Mouse (Mus musculus) kidney, postnatal 25 days (tissue): Measurements from ENCODE around the gene Brinp2.
A peak's percentile ranks its signal among the peaks of the same experiment; 100 is the strongest.

ENCODE experiments used
- DNase-seq, 2 experiments: peaks; one replicate each; pipeline ENCODE4 v3.0.0; 2021; ENCODE audit warnings: mixed read lengths in 2 of 2

Brinp2 gene

GRCm38 (mm10) chr1:158356051-158356461 is at the start of gene Brinp2:
Gene Brinp2 (minus strand): TSS chr1:158356326.
- peak; percentile 77 to 87 for DNase-seq

- no peak for DNase-seq
Observed at GRCm38 (mm10) chr1:158400898-158401297, 44.8 kb upstream of the Brinp2 start.

- DNase-seq: no peak
Observed at GRCm38 (mm10) chr1:158397058-158397457, 40.9 kb upstream of the Brinp2 start.

GRCm38 (mm10) chr1:158390693-158391092 is 34.6 kb upstream of the Brinp2 start:
- DNase-seq: no peak

- no peak for DNase-seq
Observed at GRCm38 (mm10) chr1:158388995-158389394, 32.9 kb upstream of the Brinp2 start.

GRCm38 (mm10) chr1:158386781-158387180 is 30.7 kb upstream of the Brinp2 start:
- no peak for DNase-seq

GRCm38 (mm10) chr1:158385311-158385710 is 29.2 kb upstream of the Brinp2 start:
- DNase-seq: no peak

- no peak for DNase-seq
Observed at GRCm38 (mm10) chr1:158383210-158383609, 27.1 kb upstream of the Brinp2 start.

- no peak for DNase-seq
Observed at GRCm38 (mm10) chr1:158382277-158382676, 26.2 kb upstream of the Brinp2 start.

- no peak for DNase-seq
Observed at GRCm38 (mm10) chr1:158364461-158364860, 8.3 kb upstream of the Brinp2 start.

GRCm38 (mm10) chr1:158362292-158363101 is 6.4 kb upstream of the Brinp2 start:
- no peak for DNase-seq

- DNase-seq: no peak
Observed at GRCm38 (mm10) chr1:158361964-158362291, 5.8 kb upstream of the Brinp2 start, which contains the start of gene Astn1. Gene Astn1 (plus strand): TSS chr1:158362273.

- no peak for DNase-seq
Observed at GRCm38 (mm10) chr1:158355177-158356050, 712 bp downstream of the Brinp2 start.

- DNase-seq: no peak
Observed at GRCm38 (mm10) chr1:158353656-158354371, 2.3 kb downstream of the Brinp2 start.

GRCm38 (mm10) chr1:158343243-158343714 is 12.8 kb downstream of the Brinp2 start:
- no peak for DNase-seq

GRCm38 (mm10) chr1:158328839-158329238 is 27.3 kb downstream of the Brinp2 start:
- DNase-seq: no peak

- no peak for DNase-seq
Observed at GRCm38 (mm10) chr1:158328126-158328525, 28.0 kb downstream of the Brinp2 start.

GRCm38 (mm10) chr1:158323325-158323724 is 32.8 kb downstream of the Brinp2 start:
- DNase-seq: peak in 1 of 2 experiments; percentile 1

GRCm38 (mm10) chr1:158310426-158311156 is 45.5 kb downstream of the Brinp2 start:
- DNase-seq: no peak

- DNase-seq: no peak
Observed at GRCm38 (mm10) chr1:158297042-158297441, 59.1 kb downstream of the Brinp2 start.

GRCm38 (mm10) chr1:158296287-158296931 is 59.7 kb downstream of the Brinp2 start:
- no peak for DNase-seq

- DNase-seq: peak in 1 of 2 experiments; percentile 35
Observed at GRCm38 (mm10) chr1:158295270-158295669, 60.9 kb downstream of the Brinp2 start.
